In the genomic region with DNA sequence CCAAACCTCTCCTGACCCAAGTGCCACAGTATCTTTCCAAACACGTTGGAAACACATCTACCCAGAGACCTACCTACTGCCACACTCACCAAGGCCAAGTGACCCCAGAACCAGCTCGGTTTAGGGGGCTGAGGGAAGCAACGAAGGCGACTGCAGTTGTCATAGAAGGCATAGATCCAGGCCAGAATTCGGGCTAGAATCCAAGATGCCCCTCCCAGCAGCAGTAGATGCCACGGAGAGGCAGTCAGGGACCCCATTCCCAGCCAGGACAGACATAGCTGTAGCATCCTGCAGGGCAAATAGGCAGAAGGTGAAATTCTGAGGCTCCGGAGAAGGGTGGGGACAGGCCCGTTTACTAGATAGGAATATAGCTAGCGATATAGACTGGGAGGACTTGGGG, we compare ENCODE assay signal across 8 mouse cellular contexts. TPM values are rescaled to one million over a fixed set of nuclear protein-coding genes. Genes with fewer than 3 reads are reported as not detected.
DNase-seq lines count a peak whose midpoint lies in the region; ATAC-seq and TF ChIP-seq lines count a peak whose summit lies in the region.
"Had no signal": no experiment of that assay in that cellular context is flagged by ENCODE, and none has a peak within 500 bp of the region (broad histone marks: within the 10 kb centered on the region; RNA-seq: fewer than 3 reads in every experiment).

No protein-coding gene starts in this region.

- no peaks in the 10 kb centered on the region for H3K9me3 ChIP-seq in forebrain, embryonic 13.5 days (replicated peaks)
- no peaks in the 10 kb centered on the region for H3K9me3 ChIP-seq in limb, embryonic 15.5 days
- no peaks in the 10 kb centered on the region for H3K9me3 ChIP-seq in neural tube, embryonic 12.5 days

- no peaks in the 10 kb centered on the region for H3K27me3 ChIP-seq in testis, adult 2 months (ENCODE audit: control insufficient read depth, insufficient read depth, low read length)
- no peaks in the 10 kb centered on the region for H3K27me3 ChIP-seq in forebrain, embryonic 13.5 days
- no peaks in the 10 kb centered on the region for H3K27me3 ChIP-seq in limb, embryonic 15.5 days
- H3K27me3 ChIP-seq in neural tube, embryonic 12.5 days (replicated peaks): no peaks in the 10 kb centered on the region

- H3K4me3 ChIP-seq in testis, adult 2 months (ENCODE audit: control insufficient read depth, low read depth, low read length): peak overlapping the region; percentile 83
- peak overlapping the region; percentile 47 for H3K4me3 ChIP-seq in forebrain, embryonic 13.5 days
- H3K4me3 ChIP-seq in limb, embryonic 15.5 days: peak overlapping the region; percentile 57
- peak overlapping the region; percentile 24 for H3K4me3 ChIP-seq in neural tube, embryonic 12.5 days

- H3K27ac ChIP-seq in testis, adult 2 months (ENCODE audit: control insufficient read depth, insufficient read depth, low read depth, low read length): peak overlapping the region; percentile 56; the same call in 1 of the 2 replicates
- H3K27ac ChIP-seq in forebrain, embryonic 13.5 days: no peak overlapping the region
- H3K27ac ChIP-seq in limb, embryonic 15.5 days: peak overlapping the region; percentile 74
- H3K27ac ChIP-seq in neural tube, embryonic 12.5 days: no peak overlapping the region

- peak overlapping the region; percentile 55 for H3K9ac ChIP-seq in forebrain, embryonic 13.5 days
- H3K9ac ChIP-seq in limb, embryonic 15.5 days: peak overlapping the region; percentile 52
- H3K9ac ChIP-seq in neural tube, embryonic 12.5 days: peak overlapping the region; percentile 17; the same call in 1 of the 2 replicates

- H3K4me1 ChIP-seq in testis, adult 2 months (ENCODE audit: control insufficient read depth, insufficient read depth, low read length): peaks cover 16% of the 10 kb centered on the region
- peaks cover 12% of the 10 kb centered on the region for H3K4me1 ChIP-seq in forebrain, embryonic 13.5 days
- peaks cover 14% of the 10 kb centered on the region for H3K4me1 ChIP-seq in limb, embryonic 15.5 days
- no peaks in the 10 kb centered on the region for H3K4me1 ChIP-seq in neural tube, embryonic 12.5 days

- no peak for ATAC-seq in forebrain, embryonic 13.5 days
- ATAC-seq in limb, embryonic 15.5 days (ENCODE audit: insufficient number of reproducible peaks, low FRiP score, low TSS enrichment, low read depth): no peak
- ATAC-seq in neural tube, embryonic 12.5 days (ENCODE audit: low FRiP score, low read depth): no peak

- DNase-seq in testis, postnatal 10 days (ENCODE audit: low spot score): no peak
- DNase-seq in layer of hippocampus, adult 18-20 months (ENCODE audit: low spot score in 2 of 2): no peak
- no peak for DNase-seq in spleen, postnatal 36 days (ENCODE audit: low spot score in 2 of 2)

- WGBS in forebrain, embryonic 13.5 days: 71% methylated on average over 9 of the region's 9 CpGs
- 56% methylated on average over 9 of the region's 9 CpGs for WGBS in limb, embryonic 15.5 days
- 71% methylated on average over 9 of the region's 9 CpGs for WGBS in neural tube, embryonic 12.5 days

- no peak for TF ChIP-seq POLR2A in testis, adult 2 months (IDR thresholded peaks at IDR 0.05; ENCODE audit: control insufficient read depth, low read depth, low read length)

- TF ChIP-seq CTCF in testis, adult 2 months (IDR thresholded peaks at IDR 0.05; ENCODE audit: control insufficient read depth, insufficient read depth, insufficient replicate concordance, low read depth, low read length): no peak

- no peaks in the 10 kb centered on the region for H3K36me3 ChIP-seq in testis, adult 2 months (ENCODE audit: control insufficient read depth, insufficient read depth, low read length)
- H3K36me3 ChIP-seq in forebrain, embryonic 13.5 days (ENCODE audit: poor library complexity, severe bottlenecking): no peaks in the 10 kb centered on the region
- H3K36me3 ChIP-seq in limb, embryonic 15.5 days: no peaks in the 10 kb centered on the region
- H3K36me3 ChIP-seq in neural tube, embryonic 12.5 days: no peaks in the 10 kb centered on the region

- H3K4me2 ChIP-seq in forebrain, embryonic 13.5 days: peak overlapping the region; percentile 68
- peak overlapping the region; percentile 86 for H3K4me2 ChIP-seq in limb, embryonic 15.5 days
- H3K4me2 ChIP-seq in neural tube, embryonic 12.5 days (replicated peaks): peak overlapping the region; percentile 57

RNA-seq across cellular contexts. Expression of a gene that starts 0.5 kb away (rescaled TPM):
- 7.8 and 8.0 TPM in 2 replicates for polyA plus RNA-seq in testis, adult 2 months (2012; rRNA removed)
- polyA plus RNA-seq in forebrain, embryonic 13.5 days (2015; fragmentation: Nextera tagmentation; extraction: Ambion mirVana): 5.6 and 6.0 TPM in 2 replicates
- 14.2 and 14.8 TPM in 2 replicates for polyA plus RNA-seq in limb, embryonic 15.5 days (2015; fragmentation: Nextera tagmentation; extraction: Ambion mirVana)
- polyA plus RNA-seq in neural tube, embryonic 12.5 days (2016; fragmentation: Nextera tagmentation; extraction: Ambion mirVana): 4.7 and 5.6 TPM in 2 replicates
- 10 to 100 TPM; 20.9 to 23.1 TPM for total RNA-seq in layer of hippocampus, adult 18-20 months (2021)

RNA-seq across cellular contexts. Expression of a gene that starts 18.9 kb away (rescaled TPM):
- polyA plus RNA-seq in testis, adult 2 months (2012; rRNA removed): 0.64 TPM in 2 replicates
- polyA plus RNA-seq in forebrain, embryonic 13.5 days (2015; fragmentation: Nextera tagmentation; extraction: Ambion mirVana): 11.4 and 12.5 TPM in 2 replicates
- polyA plus RNA-seq in limb, embryonic 15.5 days (2015; fragmentation: Nextera tagmentation; extraction: Ambion mirVana): 10.5 and 11.6 TPM in 2 replicates
- polyA plus RNA-seq in neural tube, embryonic 12.5 days (2016; fragmentation: Nextera tagmentation; extraction: Ambion mirVana): 8.7 and 10.3 TPM in 2 replicates
- 1 to 10 TPM; 5.1 to 6.2 TPM for total RNA-seq in layer of hippocampus, adult 18-20 months (2021)

RNA-seq across cellular contexts. Expression of a gene that starts 29.6 kb away (rescaled TPM):
- 0.77 and 1.1 TPM in 2 replicates for polyA plus RNA-seq in testis, adult 2 months (2012; rRNA removed)
- not detected in 2 replicates for polyA plus RNA-seq in forebrain, embryonic 13.5 days (2015; fragmentation: Nextera tagmentation; extraction: Ambion mirVana)
- polyA plus RNA-seq in limb, embryonic 15.5 days (2015; fragmentation: Nextera tagmentation; extraction: Ambion mirVana): not detected in 2 replicates
- not detected in 2 replicates for polyA plus RNA-seq in neural tube, embryonic 12.5 days (2016; fragmentation: Nextera tagmentation; extraction: Ambion mirVana)
- 1 to 10 TPM; 4.3 to 5.5 TPM for total RNA-seq in layer of hippocampus, adult 18-20 months (2021)
- total RNA-seq: neutrophil, adult 5-6 weeks had no signal

RNA-seq across cellular contexts. Expression of a gene that starts 46.2 kb away (rescaled TPM):
- 1.1 and 1.3 TPM in 2 replicates for polyA plus RNA-seq in testis, adult 2 months (2012; rRNA removed)
- polyA plus RNA-seq in forebrain, embryonic 13.5 days (2015; fragmentation: Nextera tagmentation; extraction: Ambion mirVana): 19.1 and 20.4 TPM in 2 replicates
- 12.2 and 12.4 TPM in 2 replicates for polyA plus RNA-seq in limb, embryonic 15.5 days (2015; fragmentation: Nextera tagmentation; extraction: Ambion mirVana)
- 16.9 and 19.4 TPM in 2 replicates for polyA plus RNA-seq in neural tube, embryonic 12.5 days (2016; fragmentation: Nextera tagmentation; extraction: Ambion mirVana)
- 10 to 100 TPM; 17.0 to 19.3 TPM for total RNA-seq in layer of hippocampus, adult 18-20 months (2021)

RNA-seq across cellular contexts. Expression of a gene that starts 55.3 kb away (rescaled TPM):
- 0.30 TPM in 2 replicates for polyA plus RNA-seq in testis, adult 2 months (2012; rRNA removed)
- polyA plus RNA-seq in forebrain, embryonic 13.5 days (2015; fragmentation: Nextera tagmentation; extraction: Ambion mirVana): 6.1 and 7.8 TPM in 2 replicates
- 7.5 and 8.5 TPM in 2 replicates for polyA plus RNA-seq in limb, embryonic 15.5 days (2015; fragmentation: Nextera tagmentation; extraction: Ambion mirVana)
- 6.5 and 7.9 TPM in 2 replicates for polyA plus RNA-seq in neural tube, embryonic 12.5 days (2016; fragmentation: Nextera tagmentation; extraction: Ambion mirVana)
- 10 to 100 TPM in 1 of 2 experiments, 1 to 10 TPM in 1; 9.9 to 11.1 TPM for total RNA-seq in layer of hippocampus, adult 18-20 months (2021)

Comparison
In these comparisons a context has a peak if more than half of its experiments do, and no peak if none do; other contexts are left out.
1. H3K27ac ChIP-seq: peak in testis, adult 2 months (single experiment) and limb, embryonic 15.5 days (single experiment); none in forebrain, embryonic 13.5 days (single experiment) and neural tube, embryonic 12.5 days (single experiment).
2. H3K4me3 ChIP-seq: peak in every context shown above with its lines; median percentile 83 in testis, adult 2 months; 57 in limb, embryonic 15.5 days; 47 in forebrain, embryonic 13.5 days; 24 in neural tube, embryonic 12.5 days.
3. Peak in every context shown above with its lines, with median percentiles within 50 percentile points of each other: H3K4me2 ChIP-seq and H3K9ac ChIP-seq.